Mouse (Mus musculus) kidney, adult 8-10 months (tissue): ENCODE results near the gene Col7a1.

Source experiments
- DNase-seq, 2 experiments: peaks; one replicate each; pipeline ENCODE4 v3.0.0; 2022

Col7a1 gene

GRCm38 (mm10) chr9:108987704-108988350 is 34.4 kb downstream of the Col7a1 start:
- DNase-seq: no peak

- DNase-seq: no peak
These were observed 36.5 kb downstream of the Col7a1 start for GRCm38 (mm10) chr9:108989802-108990461.

GRCm38 (mm10) chr9:108990462-108990820 is 37.1 kb downstream of the Col7a1 start:
- no peak for DNase-seq

- DNase-seq: peak; percentile 99 to 100
These were observed 38.2 kb downstream of the Col7a1 start, which contains the start of gene Pfkfb4 for GRCm38 (mm10) chr9:108991428-108992084. Gene Pfkfb4, plus strand, starts transcription at chr9:108991778.

- no peak for DNase-seq
These were observed 38.7 kb downstream of the Col7a1 start for GRCm38 (mm10) chr9:108992085-108992469.

GRCm38 (mm10) chr9:108992620-108993361 is 39.4 kb downstream of the Col7a1 start:
- no peak for DNase-seq

- peak; percentile 78 to 83 for DNase-seq
These were observed 43.0 kb downstream of the Col7a1 start for GRCm38 (mm10) chr9:108996411-108996810.

- no peak for DNase-seq
These were observed 45.1 kb downstream of the Col7a1 start for GRCm38 (mm10) chr9:108998287-108999166.

- no peak for DNase-seq
These were observed 45.8 kb downstream of the Col7a1 start for GRCm38 (mm10) chr9:108999167-108999526.

GRCm38 (mm10) chr9:109000726-109001125 is 47.3 kb downstream of the Col7a1 start:
- DNase-seq: peak in 1 of 2 experiments; percentile 72

- peak in 1 of 2 experiments; percentile 61 for DNase-seq
These were observed 49.8 kb downstream of the Col7a1 start for GRCm38 (mm10) chr9:109003201-109003600.

GRCm38 (mm10) chr9:109007025-109007780 is 53.8 kb downstream of the Col7a1 start:
- no peak for DNase-seq

- DNase-seq: no peak
These were observed 54.7 kb downstream of the Col7a1 start for GRCm38 (mm10) chr9:109008081-109008480.

GRCm38 (mm10) chr9:109008994-109009635 is 55.7 kb downstream of the Col7a1 start:
- DNase-seq: no peak

- DNase-seq: no peak
These were observed 56.4 kb downstream of the Col7a1 start for GRCm38 (mm10) chr9:109009636-109010315.

- no peak for DNase-seq
These were observed 56.9 kb downstream of the Col7a1 start for GRCm38 (mm10) chr9:109010316-109010690.

- DNase-seq: no peak
These were observed 62.0 kb downstream of the Col7a1 start for GRCm38 (mm10) chr9:109015397-109015796.

GRCm38 (mm10) chr9:109016973-109017604 is 63.7 kb downstream of the Col7a1 start:
- DNase-seq: no peak

GRCm38 (mm10) chr9:109021428-109021827 is 68.0 kb downstream of the Col7a1 start:
- DNase-seq: no peak
